Mouse (Mus musculus): ENCODE data around the gene Dhdh.

DNA sequence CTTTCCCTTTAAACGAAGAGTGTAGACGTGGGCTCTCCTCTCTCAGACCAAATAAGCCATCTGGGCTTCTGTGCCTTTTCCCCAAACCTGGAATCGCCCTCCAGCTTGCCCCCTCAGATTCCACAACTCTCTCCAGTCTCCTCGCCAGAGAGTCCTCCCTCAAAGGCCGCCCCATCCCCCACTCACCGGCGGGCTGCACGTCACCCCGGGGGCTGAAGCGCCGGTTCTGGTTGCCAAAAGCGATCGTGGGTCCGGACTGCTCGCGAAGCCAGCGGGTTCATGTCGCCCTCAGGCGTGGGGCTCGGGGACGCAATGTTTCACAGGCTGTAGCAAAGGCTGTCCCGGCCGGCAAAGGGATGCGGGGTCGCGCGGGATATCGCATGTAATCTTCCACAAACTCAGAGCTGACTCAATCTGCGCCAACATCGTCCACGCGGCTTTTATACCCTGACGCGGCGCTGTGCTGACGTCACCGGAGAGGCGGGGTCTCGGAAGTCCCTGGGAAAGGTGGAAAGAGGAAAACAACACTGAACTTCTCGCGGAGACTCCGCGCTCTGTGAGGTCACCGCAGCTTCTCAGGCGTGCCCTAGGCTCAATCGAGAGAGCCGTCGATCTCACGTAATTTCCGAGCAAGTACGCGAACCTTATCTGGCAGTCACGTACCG, 37.3 kb upstream of the Dhdh start, which contains the start of the genes Ppp1r15a and Plekha4:
- TF ChIP-seq CTCF (IDR thresholded peaks at IDR 0.05; ENCODE audit: low read depth, low read length): no peak
- peak; percentile 95 for TF ChIP-seq POLR2A (IDR thresholded peaks at IDR 0.05; ENCODE audit: extremely low read depth, insufficient read depth, low read length)

Measured in liver, adult 2 months (tissue).